Mouse (Mus musculus): ENCODE measurements at regions not wholly inside any gene's neighbourhood (a gene's known extent, or its start where the extent isn't known, plus 50 kb on each side); places are given as distances from the start of the nearest gene placed in this dataset.
A peak's percentile ranks its signal among the peaks of the same experiment; 100 is the strongest.

GRCm38 (mm10) chr9:30131626-30132025 is 168.7 kb upstream of the Ntm start:
- no peaks in the 10 kb centered on the region for H3K4me1 ChIP-seq (replicated peaks)
- H3K36me3 ChIP-seq: no peaks in the 10 kb centered on the region
- no peak overlapping the region for H3K4me3 ChIP-seq
- H3K9ac ChIP-seq: no peak overlapping the region
- no peak overlapping the region for H3K4me2 ChIP-seq
- H3K27ac ChIP-seq (ENCODE audit: poor library complexity, severe bottlenecking): no peak overlapping the region
- no peak for ATAC-seq (ENCODE audit: insufficient number of reproducible peaks, low FRiP score)
- no peaks in the 10 kb centered on the region for H3K27me3 ChIP-seq (replicated peaks)
- no peaks in the 10 kb centered on the region for H3K9me3 ChIP-seq (replicated peaks)
- 71% methylated on average over 2 of the region's 2 CpGs for WGBS

- Histone ChIP-seq H3K9me3 (replicated peaks) (no peaks in the 10 kb centered on the region), H3K4me2 (no peak overlapping the region), H3K27ac (ENCODE audit: poor library complexity, severe bottlenecking) (no peak overlapping the region), H3K9ac (no peak overlapping the region), H3K4me1 (replicated peaks) (peaks cover 9% of the 10 kb centered on the region), H3K36me3 (no peaks in the 10 kb centered on the region), H3K27me3 (replicated peaks) (0 out of 2 replicates have a peak, but pooled peaks cover 4% of the 10 kb centered on the region), H3K4me3 (no peak overlapping the region)
- ATAC-seq (ENCODE audit: insufficient number of reproducible peaks, low FRiP score): no peak
- WGBS: 74% methylated on average over 3 of the region's 3 CpGs
Measured at GRCm38 (mm10) chr9:30134303-30134702, 171.4 kb upstream of the Ntm start.

GRCm38 (mm10) chr9:30137611-30138287 is 174.8 kb upstream of the Ntm start:
- no peak overlapping the region for H3K4me3 ChIP-seq
- 17% methylated on average over 14 of the region's 14 CpGs for WGBS
- peak overlapping the region; percentile 46 for H3K4me2 ChIP-seq
- peaks cover 18% of the 10 kb centered on the region for H3K4me1 ChIP-seq (replicated peaks)
- H3K36me3 ChIP-seq: no peaks in the 10 kb centered on the region
- no peak overlapping the region for H3K9ac ChIP-seq
- H3K9me3 ChIP-seq (replicated peaks): no peaks in the 10 kb centered on the region
- peak; percentile 85 for ATAC-seq (ENCODE audit: insufficient number of reproducible peaks, low FRiP score)
- H3K27ac ChIP-seq (ENCODE audit: poor library complexity, severe bottlenecking): peak overlapping the region; percentile 31; the same call in 1 of the 2 replicates
- H3K27me3 ChIP-seq (replicated peaks): 0 out of 2 replicates have a peak, but pooled peaks cover 5% of the 10 kb centered on the region

GRCm38 (mm10) chr9:30140188-30140587 is 177.2 kb upstream of the Ntm start:
- peak; percentile 59; the same call in 1 of the 2 replicates for ATAC-seq (ENCODE audit: insufficient number of reproducible peaks, low FRiP score)
- 28% methylated on average over 3 of the region's 3 CpGs for WGBS
- no peaks in the 10 kb centered on the region for H3K36me3 ChIP-seq
- H3K9me3 ChIP-seq (replicated peaks): no peaks in the 10 kb centered on the region
- H3K4me1 ChIP-seq (replicated peaks): peaks cover 18% of the 10 kb centered on the region
- no peak overlapping the region for H3K4me3 ChIP-seq
- peaks cover 5% of the 10 kb centered on the region; the same call in 1 of the 2 replicates for H3K27me3 ChIP-seq (replicated peaks)
- H3K4me2 ChIP-seq: no peak overlapping the region
- no peak overlapping the region for H3K27ac ChIP-seq (ENCODE audit: poor library complexity, severe bottlenecking)
- H3K9ac ChIP-seq: no peak overlapping the region

- H3K4me1 ChIP-seq (replicated peaks): peaks cover 18% of the 10 kb centered on the region
- H3K4me2 ChIP-seq: no peak overlapping the region
- H3K36me3 ChIP-seq: no peaks in the 10 kb centered on the region
- no peaks in the 10 kb centered on the region for H3K9me3 ChIP-seq (replicated peaks)
- H3K27me3 ChIP-seq (replicated peaks): peaks cover 5% of the 10 kb centered on the region; the same call in 1 of the 2 replicates
- H3K9ac ChIP-seq: no peak overlapping the region
- no peak for ATAC-seq (ENCODE audit: insufficient number of reproducible peaks, low FRiP score)
- 84% methylated on average over 3 of the region's 3 CpGs for WGBS
- no peak overlapping the region for H3K27ac ChIP-seq (ENCODE audit: poor library complexity, severe bottlenecking)
- no peak overlapping the region for H3K4me3 ChIP-seq
Measured at GRCm38 (mm10) chr9:30141186-30141585, 178.2 kb upstream of the Ntm start.

GRCm38 (mm10) chr9:30142806-30143458 is 180.0 kb upstream of the Ntm start:
- WGBS: 86% methylated on average over 10 of the region's 10 CpGs
- Histone ChIP-seq H3K4me3 (no peak overlapping the region), H3K36me3 (no peaks in the 10 kb centered on the region), H3K27ac (ENCODE audit: poor library complexity, severe bottlenecking) (no peak overlapping the region), H3K4me2 (no peak overlapping the region), H3K4me1 (replicated peaks) (peaks cover 13% of the 10 kb centered on the region), H3K9ac (no peak overlapping the region), H3K9me3 (replicated peaks) (no peaks in the 10 kb centered on the region), H3K27me3 (replicated peaks) (peaks cover 5% of the 10 kb centered on the region; the same call in 1 of the 2 replicates)
- ATAC-seq (ENCODE audit: insufficient number of reproducible peaks, low FRiP score): no peak

GRCm38 (mm10) chr9:30149481-30150468 is 186.8 kb upstream of the Ntm start:
- Histone ChIP-seq H3K36me3 (no peaks in the 10 kb centered on the region), H3K4me3 (no peak overlapping the region), H3K4me2 (no peak overlapping the region), H3K9me3 (replicated peaks) (no peaks in the 10 kb centered on the region), H3K27ac (ENCODE audit: poor library complexity, severe bottlenecking) (no peak overlapping the region), H3K27me3 (replicated peaks) (no peaks in the 10 kb centered on the region), H3K4me1 (replicated peaks) (peaks cover 15% of the 10 kb centered on the region), H3K9ac (no peak overlapping the region)
- no peak for ATAC-seq (ENCODE audit: insufficient number of reproducible peaks, low FRiP score)
- WGBS: 30% methylated on average over 17 of the region's 17 CpGs

GRCm38 (mm10) chr9:30151173-30151572 is 188.2 kb upstream of the Ntm start:
- Histone ChIP-seq H3K9me3 (replicated peaks) (no peaks in the 10 kb centered on the region), H3K9ac (no peak overlapping the region), H3K27me3 (replicated peaks) (no peaks in the 10 kb centered on the region), H3K4me1 (replicated peaks) (peaks cover 15% of the 10 kb centered on the region), H3K4me2 (no peak overlapping the region), H3K4me3 (no peak overlapping the region), H3K27ac (ENCODE audit: poor library complexity, severe bottlenecking) (no peak overlapping the region), H3K36me3 (no peaks in the 10 kb centered on the region)
- 95% methylated on average over 1 of the region's 1 CpGs for WGBS
- no peak for ATAC-seq (ENCODE audit: insufficient number of reproducible peaks, low FRiP score)

- no peak overlapping the region for H3K9ac ChIP-seq
- H3K27me3 ChIP-seq (replicated peaks): no peaks in the 10 kb centered on the region
- H3K36me3 ChIP-seq: no peaks in the 10 kb centered on the region
- no peak overlapping the region for H3K4me2 ChIP-seq
- H3K4me1 ChIP-seq (replicated peaks): no peaks in the 10 kb centered on the region
- H3K27ac ChIP-seq (ENCODE audit: poor library complexity, severe bottlenecking): no peak overlapping the region
- ATAC-seq (ENCODE audit: insufficient number of reproducible peaks, low FRiP score): no peak
- no peaks in the 10 kb centered on the region for H3K9me3 ChIP-seq (replicated peaks)
- no peak overlapping the region for H3K4me3 ChIP-seq
- WGBS: 81% methylated on average over 13 of the region's 13 CpGs
Measured at GRCm38 (mm10) chr9:30166235-30166752, 203.4 kb upstream of the Ntm start.

- no peak overlapping the region for H3K27ac ChIP-seq (ENCODE audit: poor library complexity, severe bottlenecking)
- no peaks in the 10 kb centered on the region for H3K4me1 ChIP-seq (replicated peaks)
- H3K9me3 ChIP-seq (replicated peaks): no peaks in the 10 kb centered on the region
- ATAC-seq (ENCODE audit: insufficient number of reproducible peaks, low FRiP score): no peak
- H3K9ac ChIP-seq: no peak overlapping the region
- 58% methylated on average over 7 of the region's 7 CpGs for WGBS
- no peak overlapping the region for H3K4me2 ChIP-seq
- no peaks in the 10 kb centered on the region for H3K27me3 ChIP-seq (replicated peaks)
- H3K4me3 ChIP-seq: no peak overlapping the region
- no peaks in the 10 kb centered on the region for H3K36me3 ChIP-seq
Measured at GRCm38 (mm10) chr9:30167223-30167622, 204.3 kb upstream of the Ntm start.

GRCm38 (mm10) chr9:30174646-30175045 is 211.7 kb upstream of the Ntm start:
- Histone ChIP-seq H3K9ac (no peak overlapping the region), H3K4me1 (replicated peaks) (no peaks in the 10 kb centered on the region), H3K36me3 (no peaks in the 10 kb centered on the region), H3K4me3 (no peak overlapping the region), H3K27ac (ENCODE audit: poor library complexity, severe bottlenecking) (no peak overlapping the region), H3K9me3 (replicated peaks) (no peaks in the 10 kb centered on the region), H3K4me2 (no peak overlapping the region), H3K27me3 (replicated peaks) (no peaks in the 10 kb centered on the region)
- ATAC-seq (ENCODE audit: insufficient number of reproducible peaks, low FRiP score): no peak
- 78% methylated on average over 6 of the region's 6 CpGs for WGBS

Measured in heart, embryonic 12.5 days (tissue).